Mouse (Mus musculus) limb, embryonic 14.5 days (tissue): ENCODE data around the gene Zbtb42. TPM values are rescaled to one million over a fixed set of nuclear protein-coding genes. Genes with fewer than 3 reads are reported as not detected.

Experiments used
- ATAC-seq: fragments of 200-750 bp; cut with Nextera tagmentation; 2 replicates; pipeline ENCODE4 v1.8.0; 2017; ENCODE audit warnings: low read depth, moderate number of reproducible peaks, moderate TSS enrichment; ENCODE audit not compliant: low FRiP score
- DNase-seq: peaks from one replicate; pipeline ENCODE4 v3.0.0-alpha.2; 2015; ENCODE audit warnings: low spot score
- H3K27ac ChIP-seq: fragments of 300-500 bp; sonication (generic); replicated peaks from 2 replicates; pipeline ENCODE4 v1.5.1; 2014; ENCODE audit warnings: low read depth, mild to moderate bottlenecking, low read length, moderate library complexity, mixed read lengths
- H3K27me3 ChIP-seq: fragments of 300-500 bp; sonication (generic); 2 replicates; pipeline ENCODE4 v1.6.1; 2014; ENCODE audit warnings: low read length, mixed read lengths; ENCODE audit not compliant: control insufficient read depth, insufficient read depth
- H3K36me3 ChIP-seq: fragments of 300-500 bp; sonication (generic); 2 replicates; pipeline ENCODE4 v1.6.1; 2014; ENCODE audit warnings: mild to moderate bottlenecking, low read length, moderate library complexity, mixed read lengths; ENCODE audit not compliant: control insufficient read depth, insufficient read depth
- H3K4me1 ChIP-seq: fragments of 300-500 bp; sonication (generic); 2 replicates; pipeline ENCODE4 v1.6.1; 2014; ENCODE audit warnings: antibody characterized with exemption, low read length, mixed read lengths; ENCODE audit not compliant: control insufficient read depth, insufficient read depth
- H3K4me2 ChIP-seq: fragments of 300-500 bp; sonication (generic); replicated peaks from 2 replicates; pipeline ENCODE4 v1.6.1; 2014; ENCODE audit warnings: low read depth, mild to moderate bottlenecking, low read length, moderate library complexity; ENCODE audit not compliant: severe bottlenecking
- H3K4me3 ChIP-seq: fragments of 300-500 bp; sonication (generic); replicated peaks from 2 replicates; pipeline ENCODE4 v1.5.1; 2014; ENCODE audit warnings: low read length
- H3K9ac ChIP-seq: fragments of 300-500 bp; sonication (generic); 2 replicates; pipeline ENCODE4 v1.6.1; 2014; ENCODE audit warnings: mild to moderate bottlenecking, low read depth, low read length, moderate library complexity; ENCODE audit not compliant: severe bottlenecking
- H3K9me3 ChIP-seq: fragments of 300-500 bp; sonication (generic); 2 replicates; pipeline ENCODE4 v1.6.1; 2016; ENCODE audit warnings: low read length; ENCODE audit not compliant: control insufficient read depth
- POLR2A ChIP-seq: fragments of 200-500 bp; IDR thresholded peaks from 2 replicates; pipeline ENCODE4 v1.8.0; 2012; ENCODE audit warnings: inconsistent platforms, mild to moderate bottlenecking, moderate library complexity, borderline replicate concordance; ENCODE audit not compliant: insufficient read depth, insufficient read length; ENCODE audit errors: extremely low read depth
- WGBS: fragments of 180-500 bp; shearing (Covaris S2); extraction: QIAGEN DNeasy Blood & Tissue Kit; methylation state at CpG from one replicate; pipeline ENCODE4 v1.1.7; 2014; 5-methylcytosine and 5-hydroxymethylcytosine counted together
- polyA plus RNA-seq, 2 experiments: library from polyadenylated mRNA; depleted of rRNA in 1 of 2; stranded (reverse) in 1 of 2; unstranded in 1 of 2; fragments of >200 nt; fragmentation: Nextera tagmentation in 1 of 2; extraction: Ambion mirVana in 1 of 2; gene quantifications; 2 replicates each; pipeline versions ENCODE4 v1.2.1 to v1.2.3; 2012 to 2014

Zbtb42 gene
- polyA plus RNA-seq, 2 experiments = 2.5 TPM

GRCm38 (mm10) chr12:112665445-112665844 lies 13.2 kb upstream of the Zbtb42 start:
- no peak overlapping the region; the same call in 1 of the 2 replicates for H3K4me2 ChIP-seq
- ATAC-seq (no peak), DNase-seq (peak; percentile 55)
- H3K36me3 ChIP-seq = peaks cover 89% of the 10 kb centered on the region
- no peak overlapping the region for H3K4me3 ChIP-seq
- no peaks in the 10 kb centered on the region for H3K9me3 ChIP-seq
- peak overlapping the region; percentile 48 for H3K27ac ChIP-seq
- H3K4me1 ChIP-seq = peaks cover 63% of the 10 kb centered on the region
- TF ChIP-seq POLR2A = no peak
- H3K27me3 ChIP-seq = no peaks in the 10 kb centered on the region
- WGBS = 46% methylated on average over 18 of the region's 18 CpGs
- no peak overlapping the region for H3K9ac ChIP-seq

GRCm38 (mm10) chr12:112665881-112666544 lies 12.6 kb upstream of the Zbtb42 start:
- TF ChIP-seq POLR2A = no peak
- Histone ChIP-seq H3K9ac (no peak overlapping the region), H3K36me3 (peaks cover 90% of the 10 kb centered on the region), H3K27me3 (no peaks in the 10 kb centered on the region), H3K4me2 (no peak overlapping the region), H3K9me3 (no peaks in the 10 kb centered on the region), H3K4me3 (no peak overlapping the region), H3K27ac (no peak overlapping the region), H3K4me1 (peaks cover 59% of the 10 kb centered on the region)
- 89% methylated on average over 9 of the region's 9 CpGs for WGBS
- ATAC-seq = no peak
- no peak for DNase-seq

- no peak for ATAC-seq
- no peak for TF ChIP-seq POLR2A
- Histone ChIP-seq H3K9me3 (no peaks in the 10 kb centered on the region), H3K9ac (no peak overlapping the region), H3K4me3 (no peak overlapping the region), H3K4me1 (peaks cover 59% of the 10 kb centered on the region), H3K27me3 (no peaks in the 10 kb centered on the region), H3K27ac (no peak overlapping the region), H3K36me3 (peaks cover 83% of the 10 kb centered on the region), H3K4me2 (no peak overlapping the region)
- 84% methylated on average over 10 of the region's 10 CpGs for WGBS
- DNase-seq = no peak
Observed at GRCm38 (mm10) chr12:112667619-112668297, 10.9 kb upstream of the Zbtb42 start.

GRCm38 (mm10) chr12:112670718-112671393 lies 7.8 kb upstream of the Zbtb42 start:
- Histone ChIP-seq H3K4me3 (no peak overlapping the region), H3K36me3 (peaks cover 59% of the 10 kb centered on the region), H3K4me2 (no peak overlapping the region; the same call in 1 of the 2 replicates), H3K9me3 (no peaks in the 10 kb centered on the region), H3K4me1 (peaks cover 41% of the 10 kb centered on the region), H3K9ac (peak overlapping the region; percentile 22; the same call in 1 of the 2 replicates), H3K27me3 (no peaks in the 10 kb centered on the region), H3K27ac (peak overlapping the region; percentile 55; the same call in 1 of the 2 replicates)
- DNase-seq (no peak), ATAC-seq (no peak)
- TF ChIP-seq POLR2A = no peak
- 47% methylated on average over 8 of the region's 9 CpGs for WGBS

- Histone ChIP-seq H3K27ac (0 out of 2 replicates have a peak overlapping the region, but pooled peaks have one; percentile 55), H3K27me3 (no peaks in the 10 kb centered on the region), H3K9me3 (no peaks in the 10 kb centered on the region), H3K4me1 (peaks cover 31% of the 10 kb centered on the region), H3K9ac (peak overlapping the region; percentile 22; the same call in 1 of the 2 replicates), H3K4me2 (peak overlapping the region; percentile 94), H3K36me3 (peaks cover 50% of the 10 kb centered on the region), H3K4me3 (peak overlapping the region; percentile 99; the same call in 1 of the 2 replicates)
- WGBS = 74% methylated on average over 7 of the region's 7 CpGs
- DNase-seq = no peak
- no peak for ATAC-seq
- TF ChIP-seq POLR2A = no peak
Observed at GRCm38 (mm10) chr12:112671891-112672290, 6.7 kb upstream of the Zbtb42 start.
